In the genomic region with DNA sequence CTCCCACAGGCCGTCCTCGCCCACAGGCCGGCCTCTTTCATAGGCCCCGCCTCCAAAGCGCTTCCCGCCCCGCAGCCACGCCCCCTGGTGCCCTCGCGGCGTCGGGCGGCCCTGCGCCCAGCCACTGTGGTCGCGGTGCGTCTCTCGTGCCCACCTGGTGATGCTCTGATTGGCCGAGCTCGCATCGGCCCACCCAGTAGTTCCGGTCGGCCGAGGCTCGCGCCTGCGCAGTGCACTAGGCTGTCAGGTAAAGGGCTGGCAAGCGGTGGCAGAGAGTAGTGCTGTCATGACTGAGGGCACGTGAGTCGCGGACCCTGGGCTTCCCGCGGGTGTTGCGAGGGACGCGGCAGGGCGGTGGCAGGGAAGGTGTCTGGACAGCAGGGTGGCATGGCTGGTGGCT, we compare ENCODE assay signal across 8 mouse cellular contexts. TPM values are rescaled to one million over a fixed set of nuclear protein-coding genes. Genes with fewer than 3 reads are reported as not detected.
DNase-seq lines count a peak whose midpoint lies in the region; ATAC-seq lines count a peak whose summit lies in the region.

A gene (plus strand): TSS at position 214 of the 400 bp plus-strand sequence.

- H3K27me3 ChIP-seq in intestine, embryonic 14.5 days (replicated peaks; ENCODE audit: control insufficient read depth, insufficient read depth, low read length), result no peaks in the 10 kb centered on the region

- under 1% methylated on average over 37 of the region's 37 CpGs for WGBS in intestine, embryonic 14.5 days

- peaks cover 23% of the 10 kb centered on the region for H3K36me3 ChIP-seq in intestine, embryonic 14.5 days (ENCODE audit: control insufficient read depth, insufficient read depth, low read length)

- ATAC-seq in intestine, embryonic 14.5 days (replicated peaks; ENCODE audit: low FRiP score, low TSS enrichment, low read depth), result peak; percentile 99

- H3K27ac ChIP-seq in intestine, embryonic 14.5 days (ENCODE audit: low read depth), result peak within 1 kb of the TSS; percentile 57; the same call in 1 of the 2 replicates

- peak within 1 kb of the TSS; percentile 49 for H3K4me3 ChIP-seq in intestine, embryonic 14.5 days (ENCODE audit: low read depth, low read length)

- DNase-seq in adrenal gland, adult 18-20 months (ENCODE audit: low spot score in 2 of 2), result peak; percentile 94 to 96
- peak; percentile 98 for DNase-seq in embryo, embryonic 11 days
- peak; percentile 96 for DNase-seq in gastrocnemius, postnatal 25 days
- peak; percentile 96 for DNase-seq in intestine, embryonic 14.5 days (ENCODE audit: low spot score)
- DNase-seq in left cerebral cortex, postnatal 14 days (ENCODE audit: low spot score in 2 of 2), result peak; percentile 96 to 98
- DNase-seq in mesoderm, embryonic 11.5 days (ENCODE audit: low read depth, low spot score), result peak; percentile 98
- peak; percentile 94 to 97 for DNase-seq in right cerebral cortex, postnatal 36 days (ENCODE audit: low spot score in 2 of 2)
- peak; percentile 97 for DNase-seq in yolk sac, embryonic 10.5 days (ENCODE audit: low spot score)

- no peaks in the 10 kb centered on the region for H3K4me1 ChIP-seq in intestine, embryonic 14.5 days (replicated peaks; ENCODE audit: control insufficient read depth, insufficient read depth, low read length)

- peak within 1 kb of the TSS; percentile 87 for H3K4me2 ChIP-seq in intestine, embryonic 14.5 days (ENCODE audit: low read length)

- no peaks in the 10 kb centered on the region for H3K9me3 ChIP-seq in intestine, embryonic 14.5 days (ENCODE audit: control insufficient read depth, low read length)

- H3K9ac ChIP-seq in intestine, embryonic 14.5 days (ENCODE audit: low read length), result peak within 1 kb of the TSS; percentile 47

- intact Hi-C loops in left cerebral cortex, postnatal 14 days (cut with DNase I), result no loop called here

RNA-seq across cellular contexts. Expression of the gene that starts here (rescaled TPM):
- total RNA-seq in adrenal gland, adult 18-20 months (2021), result 10 to 100 TPM; 45.1 to 73.1 TPM
- 1 to 10 TPM; 4.2 to 4.9 TPM for total RNA-seq in gastrocnemius, postnatal 25 days (2021)
- 56.3 and 62.4 TPM in 2 replicates for polyA plus RNA-seq in intestine, embryonic 14.5 days (2014; fragmentation: Nextera tagmentation; extraction: Ambion mirVana)
- total RNA-seq in left cerebral cortex, postnatal 14 days (2021), result 10 to 100 TPM; 48.9 to 56.0 TPM

Comparison
In these comparisons a context has a peak if more than half of its experiments do, and no peak if none do; other contexts are left out.
1. Peak in every context shown above with its lines: DNase-seq, ATAC-seq, H3K4me3 ChIP-seq and H3K27ac ChIP-seq.
2. RNA of the gene that starts here (total RNA-seq): 45.1 to 73.1 TPM in adrenal gland, adult 18-20 months and 48.9 to 56.0 TPM in left cerebral cortex, postnatal 14 days; 4.2 to 4.9 TPM in gastrocnemius, postnatal 25 days; every median in the first group is over 4 times any median in the second.